Mouse (Mus musculus) gastrocnemius, postnatal 4 days (tissue): Measurements from ENCODE around the gene Cyp4v3. TPM values are rescaled to one million over a fixed set of nuclear protein-coding genes. Genes with fewer than 3 reads are reported as not detected.

ENCODE experiments used
- DNase-seq, 2 experiments: peaks; one replicate each; pipeline ENCODE4 v3.0.0; 2021 to 2022; ENCODE audit warnings: low spot score in 2 of 2, mixed read lengths in 2 of 2
- total RNA-seq, 2 experiments: library from RNA; stranded (reverse); gene quantifications; 2 replicates each; pipeline ENCODE4 v1.2.3; 2021

Gene Cyp4v3
- total RNA-seq, 2 experiments from 2014 or later, result 1.3 to 1.6 TPM

- no peak for DNase-seq
Observed at GRCm38 (mm10) chr8:45321365-45321764, 11.7 kb downstream of the Cyp4v3 start.

- no peak for DNase-seq
Observed at GRCm38 (mm10) chr8:45320930-45321329, 12.1 kb downstream of the Cyp4v3 start.

GRCm38 (mm10) chr8:45310967-45311366 is 22.0 kb downstream of the Cyp4v3 start:
- no peak for DNase-seq

- DNase-seq, result no peak
Observed at GRCm38 (mm10) chr8:45308366-45308765, 24.6 kb downstream of the Cyp4v3 start, which contains the start of gene Gm45753. Gene Gm45753, minus strand, starts transcription at chr8:45308466.

- DNase-seq, result no peak
Observed at GRCm38 (mm10) chr8:45305479-45305878, 27.5 kb downstream of the Cyp4v3 start.

GRCm38 (mm10) chr8:45304354-45304753 is 28.7 kb downstream of the Cyp4v3 start:
- no peak for DNase-seq

- no peak for DNase-seq
Observed at GRCm38 (mm10) chr8:45302390-45302789, 30.6 kb downstream of the Cyp4v3 start.

GRCm38 (mm10) chr8:45295276-45295675 is 37.7 kb downstream of the Cyp4v3 start:
- DNase-seq, result no peak

- DNase-seq, result no peak
Observed at GRCm38 (mm10) chr8:45294687-45295086, 38.3 kb downstream of the Cyp4v3 start, which contains the start of gene Klkb1. Gene Klkb1, minus strand, starts transcription at chr8:45294859.

- DNase-seq, result no peak
Observed at GRCm38 (mm10) chr8:45291790-45292189, 41.2 kb downstream of the Cyp4v3 start.

GRCm38 (mm10) chr8:45281630-45282029 is 51.4 kb downstream of the Cyp4v3 start:
- no peak for DNase-seq

- no peak for DNase-seq
Observed at GRCm38 (mm10) chr8:45277453-45277852, 55.6 kb downstream of the Cyp4v3 start.

GRCm38 (mm10) chr8:45274317-45274716 is 58.7 kb downstream of the Cyp4v3 start:
- no peak for DNase-seq

GRCm38 (mm10) chr8:45269056-45269455 is 64.0 kb downstream of the Cyp4v3 start:
- no peak for DNase-seq

GRCm38 (mm10) chr8:45268485-45268884 is 64.5 kb downstream of the Cyp4v3 start:
- DNase-seq, result no peak

GRCm38 (mm10) chr8:45267611-45268391 is 65.2 kb downstream of the Cyp4v3 start:
- DNase-seq, result no peak

- DNase-seq, result no peak
Observed at GRCm38 (mm10) chr8:45266993-45267392, 66.0 kb downstream of the Cyp4v3 start.

- no peak for DNase-seq
Observed at GRCm38 (mm10) chr8:45264918-45265317, 68.1 kb downstream of the Cyp4v3 start.

- DNase-seq, result no peak
Observed at GRCm38 (mm10) chr8:45262851-45263250, 70.2 kb downstream of the Cyp4v3 start.

- DNase-seq, result no peak
Observed at GRCm38 (mm10) chr8:45261920-45262319, 71.1 kb downstream of the Cyp4v3 start, which contains the start of gene F11. Gene F11, minus strand, starts transcription at chr8:45262031.

GRCm38 (mm10) chr8:45258421-45258820 is 74.6 kb downstream of the Cyp4v3 start:
- no peak for DNase-seq

- DNase-seq, result no peak
Observed at GRCm38 (mm10) chr8:45255040-45255439, 78.0 kb downstream of the Cyp4v3 start.
